In genomic region chr9:42123713-42124576, GRCm38 (mm10) we compare ENCODE assay signal across 8 mouse cellular contexts. TPM values are rescaled to one million over a fixed set of nuclear protein-coding genes. Genes with fewer than 3 reads are reported as not detected.
A peak's percentile ranks its signal among the peaks of the same experiment; 100 is the strongest.
DNase-seq lines count a peak whose midpoint lies in the region; ATAC-seq lines count a peak whose summit lies in the region.

TSS of gene Sorl1 (minus strand) at chr9:42124297.

- peak; percentile 81 to 93 for DNase-seq in adrenal gland, adult (ENCODE audit: inconsistent age in 2 of 2, low spot score in 1 of 2)
- DNase-seq in embryo, embryonic 10.5 days (ENCODE audit: low spot score): peak; percentile 78
- peak; percentile 68 for DNase-seq in gastrocnemius, postnatal 25 days
- peak; percentile 68 for DNase-seq in induced T-regulatory cell, adult 2 months (ENCODE audit: low read depth)
- DNase-seq in left cerebral cortex, postnatal 14 days (ENCODE audit: low spot score in 2 of 2): peak; percentile 50 to 71
- DNase-seq in right cerebral cortex, postnatal 25 days: peak; percentile 82

- no peaks in the 10 kb centered on the region for H3K36me3 ChIP-seq in megakaryocyte, embryonic 14.5 days (replicated peaks; ENCODE audit: low read length)

- peak within 1 kb of the TSS; percentile 89 for H3K4me3 ChIP-seq in megakaryocyte, embryonic 14.5 days (replicated peaks)

- peaks cover 52% of the 10 kb centered on the region for H3K27me3 ChIP-seq in megakaryocyte, embryonic 14.5 days (replicated peaks)

- intact Hi-C loops in left cerebral cortex, postnatal 14 days (cut with DNase I): loop anchor here (2.0 to 5.0 kb wide), 5 partner anchors 37 to 117 kb away; no protein-coding TSS in a partner anchor

- H3K9me3 ChIP-seq in megakaryocyte, embryonic 14.5 days: no peaks in the 10 kb centered on the region

- ATAC-seq in megakaryocyte-erythroid progenitor cell, adult 5-6 weeks (replicated peaks; ENCODE audit: low FRiP score, low TSS enrichment, poor library complexity, severe bottlenecking): no peak

- peaks cover 10% of the 10 kb centered on the region for H3K4me1 ChIP-seq in megakaryocyte, embryonic 14.5 days

RNA-seq across cellular contexts. Expression of gene Sorl1, which starts in this region (rescaled TPM):
- 10 to 100 TPM; 35.8 to 36.1 TPM for total RNA-seq in gastrocnemius, postnatal 25 days (2021)
- total RNA-seq in left cerebral cortex, postnatal 14 days (2021): 100 to 1,000 TPM; 137 to 158 TPM
- 0.28 TPM in 1 of 2 replicates, not detected in the other for polyA plus RNA-seq in megakaryocyte, embryonic 14.5 days (2012; ENCODE audit: insufficient read depth, low replicate concordance)
- 1.4 and 1.6 TPM in 2 replicates for total RNA-seq in megakaryocyte-erythroid progenitor cell, adult 5-6 weeks (2014; fragmentation: Nextera tagmentation)
- 1.4 and 1.7 TPM in 2 replicates for total RNA-seq in megakaryocyte-erythroid progenitor cell, adult 5-6 weeks (2017)

Comparison
In these comparisons a context has a peak if more than half of its experiments do, and no peak if none do; other contexts are left out.
1. RNA of gene Sorl1 (total RNA-seq): 137 to 158 TPM in left cerebral cortex, postnatal 14 days and 35.8 to 36.1 TPM in gastrocnemius, postnatal 25 days; 1.4 to 1.7 TPM in megakaryocyte-erythroid progenitor cell, adult 5-6 weeks; every median in the first group is over 10 times any median in the second.
2. Peak in every context shown above with its lines, with median percentiles within 50 percentile points of each other: DNase-seq.